Mouse (Mus musculus): Measurements from ENCODE around the gene Foxa2. TPM values are rescaled to one million over a fixed set of nuclear protein-coding genes. Genes with fewer than 3 reads are reported as not detected.

The Foxa2 gene
- polyA plus RNA-seq, 1 experiment, result not detected

DNA sequence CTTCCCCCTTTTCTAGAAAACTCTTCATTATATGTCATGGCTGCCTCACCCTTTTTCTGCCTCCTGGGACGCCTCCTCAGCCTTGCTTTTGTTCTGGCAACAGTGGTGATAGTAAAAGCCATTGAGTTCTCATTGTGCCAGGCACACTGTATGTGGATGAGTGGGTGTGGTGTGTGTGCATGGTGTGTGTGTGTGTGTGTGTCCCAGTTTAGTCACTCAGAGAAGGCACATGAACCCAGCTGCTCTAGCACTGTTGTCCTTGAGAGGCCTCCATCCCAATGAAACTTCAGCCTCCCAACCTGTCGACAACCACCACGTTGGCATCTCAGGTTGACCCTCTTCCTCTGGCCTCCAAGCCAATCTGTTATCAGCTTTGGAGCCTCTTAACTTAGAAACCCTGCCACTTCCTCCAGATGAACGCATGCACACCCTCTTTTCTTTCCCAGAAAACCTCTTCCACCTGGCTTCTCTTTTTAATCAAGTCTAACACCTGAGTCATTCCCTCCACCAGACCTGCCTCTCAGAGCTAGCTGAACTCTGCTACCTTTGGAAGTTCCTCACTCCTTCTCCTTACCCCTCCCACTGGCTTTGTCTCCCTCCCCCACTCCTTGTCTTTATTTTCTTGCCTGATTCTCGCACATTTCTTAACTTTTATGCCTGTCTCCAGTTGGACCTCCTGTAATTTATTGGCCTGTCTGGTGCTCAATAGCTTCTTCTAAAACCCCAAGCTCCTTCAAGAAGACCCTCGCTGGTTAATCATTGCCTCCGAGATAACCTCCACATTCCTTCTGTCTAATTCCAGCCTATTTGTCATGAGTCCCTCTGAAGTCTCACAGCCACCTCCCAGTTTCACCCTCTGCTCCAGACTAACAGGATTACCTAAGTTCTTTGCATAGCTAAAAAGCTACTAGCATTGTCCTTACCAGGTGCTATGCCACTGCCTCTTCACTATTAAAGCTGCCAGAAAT lies 41.9 kb downstream of the Foxa2 start:
- DNase-seq (ENCODE audit: low read depth), result no peak

- no peak for DNase-seq (ENCODE audit: low read depth)
These were observed 43.3 kb downstream of the Foxa2 start for GRCm38 (mm10) chr2:148003511-148003910.

DNA sequence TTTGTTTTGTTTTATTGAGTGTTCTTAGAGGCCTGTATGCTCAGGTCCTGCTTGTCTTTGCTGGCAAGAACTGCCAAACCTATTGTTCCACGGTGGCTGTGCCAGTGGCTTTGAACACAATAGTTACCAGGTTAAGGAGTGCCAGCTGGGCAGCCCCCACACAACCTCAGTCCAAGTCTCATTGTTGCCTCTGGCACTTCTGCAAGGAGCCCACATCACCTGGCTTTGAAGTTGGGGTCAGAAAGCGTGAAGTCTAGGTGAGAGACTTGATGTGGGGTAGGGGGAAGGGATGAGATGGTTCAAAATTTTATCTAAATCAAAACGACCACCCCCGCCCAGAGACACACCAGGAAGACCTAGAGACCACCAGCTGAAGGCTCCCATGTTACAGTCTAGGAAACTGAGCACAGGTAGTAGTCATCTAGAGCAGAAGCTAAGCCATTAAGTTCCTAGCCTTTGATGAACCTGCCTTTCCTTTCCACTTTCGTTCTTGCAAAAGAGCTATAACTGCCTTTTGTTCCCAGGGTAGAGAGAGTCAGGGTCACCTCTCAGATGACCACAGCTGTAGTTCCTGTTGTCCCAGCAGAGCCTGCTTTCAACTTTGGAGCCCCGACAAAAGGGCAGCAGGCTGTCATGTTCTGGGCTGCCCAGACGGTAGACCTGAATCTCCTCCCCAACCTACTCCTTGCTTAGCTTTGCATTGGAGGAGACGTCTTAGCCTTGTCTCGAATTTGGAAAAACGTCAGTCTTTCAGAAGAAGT lies 48.4 kb downstream of the Foxa2 start:
- no peak for DNase-seq (ENCODE audit: low read depth)

- DNase-seq (ENCODE audit: low read depth), result no peak
These were observed 50.0 kb downstream of the Foxa2 start for GRCm38 (mm10) chr2:147996781-147997180.

DNA sequence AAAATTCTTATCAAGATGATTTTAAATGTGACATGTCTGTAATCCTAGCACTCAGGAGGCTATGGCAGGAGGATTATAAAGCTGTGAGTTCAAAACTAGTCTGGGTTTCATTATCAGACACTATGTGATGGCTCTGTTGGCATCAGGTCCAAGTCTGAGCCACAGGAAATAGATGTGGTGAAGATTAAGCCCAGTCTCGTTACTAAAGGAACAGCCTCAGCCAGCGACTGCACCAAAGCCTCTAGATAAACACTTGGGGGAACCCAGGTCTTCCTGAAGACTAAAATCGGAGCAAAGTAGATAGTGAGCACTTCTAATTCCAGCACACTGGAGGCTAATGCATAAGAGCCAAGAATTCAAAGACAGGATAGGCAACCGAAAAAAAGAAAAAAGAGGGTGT lies 52.9 kb downstream of the Foxa2 start:
- no peak for DNase-seq (ENCODE audit: low read depth)

DNA sequence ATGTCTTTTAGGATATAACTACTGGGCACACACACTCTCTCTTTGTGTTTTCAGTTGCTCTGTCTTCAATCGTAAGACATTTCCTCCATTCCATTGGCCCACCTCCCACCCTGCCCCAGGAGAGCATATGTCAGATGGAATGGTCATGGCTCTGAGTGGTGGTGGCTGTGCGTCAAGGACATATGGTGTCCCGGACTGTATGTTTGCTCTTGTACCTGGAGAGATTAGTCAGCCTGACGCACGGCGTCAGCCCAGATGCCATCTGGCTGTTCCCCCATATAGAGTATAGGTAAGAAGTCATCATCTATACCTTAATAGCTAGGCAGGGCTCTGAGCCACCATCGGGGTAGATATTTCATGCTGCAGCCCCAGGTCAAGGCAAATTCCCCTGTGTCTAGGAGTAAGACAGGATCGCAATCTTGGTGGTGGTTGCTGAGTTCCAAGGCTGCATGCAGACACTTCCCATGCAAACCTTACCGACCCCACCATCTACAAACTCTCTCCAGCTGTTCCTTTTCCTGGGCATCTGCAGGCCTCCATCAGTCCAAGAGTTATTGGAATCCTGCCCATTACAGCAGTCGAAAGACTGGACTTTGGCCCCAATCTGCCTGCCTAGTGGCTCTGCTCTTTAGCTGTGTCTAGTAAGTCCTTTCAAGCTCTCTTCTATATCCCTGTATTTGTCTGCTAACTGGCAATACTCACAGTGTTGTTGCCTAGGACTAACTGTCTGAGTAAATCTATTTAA lies 53.7 kb downstream of the Foxa2 start:
- DNase-seq (ENCODE audit: low read depth), result no peak
